Mouse (Mus musculus) limb, embryonic 13.5 days (tissue): ENCODE measurements around the gene Oxsm. TPM values are rescaled to one million over a fixed set of nuclear protein-coding genes. Genes with fewer than 3 reads are reported as not detected.

ENCODE experiments used
- polyA plus RNA-seq: library from polyadenylated mRNA; unstranded; fragments of >200 nt; fragmentation: Nextera tagmentation; extraction: Ambion mirVana; gene quantifications from 2 replicates; pipeline ENCODE4 v1.2.1, GENCODE M21; 2015

The Oxsm gene
- polyA plus RNA-seq, 1 experiment from 2014 or later = 1.4 TPM

Other genes starting within 250 kb of the Oxsm start
- gene Ngly1, start 528 bp downstream of the Oxsm start, polyA plus RNA-seq = 41.7 and 48.7 TPM in 2 replicates
- 66.0 and 69.8 TPM in 2 replicates for gene Top2b, start 115.4 kb upstream of the Oxsm start, polyA plus RNA-seq